Mouse (Mus musculus): ENCODE data around the gene A630095N17Rik.

GRCm38 (mm10) chr1:75179334-75180104 lies 52.4 kb downstream of the A630095N17Rik start:
- no peak for TF ChIP-seq POLR2A (IDR thresholded peaks at IDR 0.05; ENCODE audit: borderline replicate concordance, extremely low read depth, low read depth, low read length)
- TF ChIP-seq CTCF (IDR thresholded peaks at IDR 0.05; ENCODE audit: insufficient read depth, low read length): no peak

Measured in lung, adult 2 months (tissue).